Mouse (Mus musculus) cerebellum, postnatal 14 days (tissue): ENCODE data around the gene Drd1.

Source experiments
- DNase-seq, 2 experiments: peaks; one replicate each; pipeline ENCODE4 v3.0.0; 2021; ENCODE audit warnings: mixed read lengths in 2 of 2

The Drd1 gene

GRCm38 (mm10) chr13:54055448-54055861 lies at the start of gene Drd1:
TSS of gene Drd1 (minus strand) at chr13:54055705.
- DNase-seq, result peak; percentile 90 to 91

- no peak for DNase-seq
Measured at GRCm38 (mm10) chr13:54103866-54104265, 48.4 kb upstream of the Drd1 start.

DNA sequence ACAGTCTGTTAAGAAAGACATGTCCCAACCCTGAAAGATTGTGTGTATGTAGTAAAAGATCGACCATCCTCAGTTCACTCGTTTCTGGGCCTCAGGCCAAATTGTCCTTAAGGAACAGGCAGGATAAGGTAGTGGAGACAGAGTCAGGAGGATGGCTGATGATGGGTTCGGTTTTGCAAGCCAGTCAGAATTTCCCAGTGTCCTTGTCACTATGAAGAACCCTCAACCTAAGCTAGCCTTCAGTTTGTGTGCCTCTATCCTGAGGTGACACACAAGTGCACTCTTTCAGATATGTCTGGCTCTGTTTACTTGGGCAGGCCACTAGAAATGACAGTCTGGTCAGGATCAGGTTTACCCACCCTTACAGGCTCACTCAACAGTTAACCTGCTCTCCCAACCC lies 47.8 kb upstream of the Drd1 start:
- DNase-seq, result no peak

- no peak for DNase-seq
Measured at GRCm38 (mm10) chr13:54102061-54102460, 46.6 kb upstream of the Drd1 start.

DNA sequence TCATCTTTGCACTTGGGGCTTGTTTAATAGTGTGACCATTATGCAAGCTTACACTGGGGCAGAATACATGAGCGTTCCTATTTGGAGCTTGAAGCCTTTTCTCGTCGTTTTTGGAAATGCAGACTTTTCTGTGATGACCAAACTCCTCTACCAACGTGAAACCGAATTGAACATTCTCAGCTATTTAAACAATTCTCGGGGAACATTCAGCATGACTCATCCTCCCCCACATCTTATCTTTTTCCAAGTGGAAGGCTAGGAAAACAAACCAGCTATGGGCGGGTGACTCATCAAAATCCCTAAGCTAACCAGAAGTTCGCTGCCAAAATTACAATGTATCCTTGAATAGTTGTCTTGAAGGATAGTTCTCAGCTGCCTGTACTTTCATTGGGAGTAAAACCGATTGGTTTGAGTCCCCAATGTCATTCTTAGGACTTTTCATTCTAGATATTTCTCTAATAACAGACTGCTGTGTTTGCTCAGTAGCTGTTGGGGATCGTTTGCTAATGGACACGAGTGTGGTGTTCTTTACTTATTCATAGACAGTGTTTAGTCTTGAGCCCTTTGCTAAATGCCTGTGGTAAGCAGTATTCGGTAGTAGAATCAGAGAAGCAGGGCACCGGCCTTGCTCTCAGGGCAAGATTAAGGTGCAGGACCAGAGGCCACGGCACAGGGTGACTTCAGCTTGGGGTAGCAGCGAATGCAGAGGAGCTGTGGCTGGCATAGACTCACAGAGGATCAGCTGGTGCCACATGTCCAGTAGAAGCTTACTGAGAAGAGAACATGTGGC lies 45.7 kb upstream of the Drd1 start:
- no peak for DNase-seq

GRCm38 (mm10) chr13:54097797-54098196 lies 42.3 kb upstream of the Drd1 start:
- DNase-seq, result no peak

- DNase-seq, result no peak
Measured at GRCm38 (mm10) chr13:54097227-54097626, 41.7 kb upstream of the Drd1 start.

- no peak for DNase-seq
Measured at GRCm38 (mm10) chr13:54095721-54096120, 40.2 kb upstream of the Drd1 start.

DNA sequence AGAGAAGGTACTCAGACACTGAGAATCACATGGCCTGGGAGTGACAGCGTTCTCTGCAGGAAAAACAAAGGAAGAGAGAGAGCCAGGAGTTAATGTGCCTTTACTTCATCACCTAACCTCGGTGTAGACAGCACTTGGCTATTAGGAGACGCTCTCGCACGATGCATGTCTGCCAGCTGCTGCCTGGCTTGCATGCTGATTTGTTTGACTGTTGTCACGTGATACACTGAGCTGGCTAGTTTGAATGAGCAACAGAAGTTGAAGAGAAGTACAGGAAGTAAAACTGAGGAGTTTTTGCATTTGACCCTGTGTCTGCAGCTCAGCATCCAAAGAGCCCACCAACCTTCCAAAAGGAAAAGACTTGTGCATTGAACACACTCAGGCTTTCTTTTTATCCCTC lies 39.5 kb upstream of the Drd1 start:
- no peak for DNase-seq

- no peak for DNase-seq
Measured at GRCm38 (mm10) chr13:54094349-54094748, 38.8 kb upstream of the Drd1 start.

DNA sequence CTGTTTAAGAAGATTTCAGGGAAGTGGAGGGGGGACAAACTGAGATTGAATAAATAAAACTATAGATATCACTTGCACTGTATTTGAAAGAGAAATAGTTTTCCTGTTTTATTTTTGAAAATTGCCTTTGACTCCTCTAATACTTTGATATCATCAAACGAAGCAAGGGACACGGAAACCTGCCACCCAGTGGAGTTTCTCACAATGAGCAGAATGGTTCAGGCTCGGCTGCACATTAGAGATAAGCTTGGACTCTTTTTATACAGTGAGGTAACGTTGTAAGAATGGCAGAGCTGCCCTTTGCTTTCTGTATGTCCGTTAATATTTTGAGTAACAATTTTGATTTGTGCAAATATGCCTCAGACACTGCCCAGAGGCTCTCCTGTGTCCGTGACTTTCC lies 36.2 kb upstream of the Drd1 start:
- DNase-seq, result no peak

GRCm38 (mm10) chr13:54085266-54085665 lies 29.8 kb upstream of the Drd1 start:
- DNase-seq, result no peak

DNA sequence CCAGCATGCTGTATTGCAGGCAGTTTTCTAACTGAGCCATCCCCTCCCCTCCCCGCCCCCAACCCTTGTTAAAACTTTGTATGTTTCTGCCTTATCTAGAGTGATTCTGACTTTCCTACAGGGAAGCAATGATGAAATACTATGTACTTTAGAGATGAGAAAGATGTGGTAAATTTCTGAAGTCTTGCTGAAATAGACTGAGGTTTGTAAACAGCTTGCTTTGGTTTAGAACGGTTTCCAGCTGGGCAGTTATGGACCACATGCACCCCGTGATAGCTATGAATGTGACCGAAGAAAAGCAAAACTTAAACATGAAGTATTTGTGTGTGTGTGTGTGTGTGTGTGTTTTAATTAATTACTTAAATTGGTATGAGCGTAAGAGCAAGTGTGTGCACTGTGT lies 29.3 kb upstream of the Drd1 start:
- no peak for DNase-seq

DNA sequence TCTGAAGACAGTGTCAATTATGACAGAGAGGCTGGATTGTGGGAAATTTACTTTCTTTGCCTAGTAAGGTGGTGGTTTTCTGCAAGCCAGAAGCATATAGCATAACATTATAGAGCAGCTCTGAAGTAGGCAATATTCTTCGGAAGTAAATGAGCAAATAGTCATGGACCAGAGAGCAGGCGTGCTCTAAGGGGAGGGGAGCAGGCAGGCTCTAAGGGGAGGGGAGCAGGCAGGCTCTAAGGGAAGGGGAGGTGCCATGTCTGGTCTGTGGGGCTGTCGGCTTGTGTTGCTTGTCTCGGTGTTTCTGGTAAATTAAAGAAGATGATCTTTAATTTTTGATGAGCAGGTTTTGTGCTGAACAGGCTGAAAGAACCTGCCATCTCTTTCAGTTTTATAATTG lies 28.7 kb upstream of the Drd1 start:
- no peak for DNase-seq

- no peak for DNase-seq
Measured at GRCm38 (mm10) chr13:54082946-54083345, 27.4 kb upstream of the Drd1 start.

- no peak for DNase-seq
Measured at GRCm38 (mm10) chr13:54080785-54081184, 25.3 kb upstream of the Drd1 start.

DNA sequence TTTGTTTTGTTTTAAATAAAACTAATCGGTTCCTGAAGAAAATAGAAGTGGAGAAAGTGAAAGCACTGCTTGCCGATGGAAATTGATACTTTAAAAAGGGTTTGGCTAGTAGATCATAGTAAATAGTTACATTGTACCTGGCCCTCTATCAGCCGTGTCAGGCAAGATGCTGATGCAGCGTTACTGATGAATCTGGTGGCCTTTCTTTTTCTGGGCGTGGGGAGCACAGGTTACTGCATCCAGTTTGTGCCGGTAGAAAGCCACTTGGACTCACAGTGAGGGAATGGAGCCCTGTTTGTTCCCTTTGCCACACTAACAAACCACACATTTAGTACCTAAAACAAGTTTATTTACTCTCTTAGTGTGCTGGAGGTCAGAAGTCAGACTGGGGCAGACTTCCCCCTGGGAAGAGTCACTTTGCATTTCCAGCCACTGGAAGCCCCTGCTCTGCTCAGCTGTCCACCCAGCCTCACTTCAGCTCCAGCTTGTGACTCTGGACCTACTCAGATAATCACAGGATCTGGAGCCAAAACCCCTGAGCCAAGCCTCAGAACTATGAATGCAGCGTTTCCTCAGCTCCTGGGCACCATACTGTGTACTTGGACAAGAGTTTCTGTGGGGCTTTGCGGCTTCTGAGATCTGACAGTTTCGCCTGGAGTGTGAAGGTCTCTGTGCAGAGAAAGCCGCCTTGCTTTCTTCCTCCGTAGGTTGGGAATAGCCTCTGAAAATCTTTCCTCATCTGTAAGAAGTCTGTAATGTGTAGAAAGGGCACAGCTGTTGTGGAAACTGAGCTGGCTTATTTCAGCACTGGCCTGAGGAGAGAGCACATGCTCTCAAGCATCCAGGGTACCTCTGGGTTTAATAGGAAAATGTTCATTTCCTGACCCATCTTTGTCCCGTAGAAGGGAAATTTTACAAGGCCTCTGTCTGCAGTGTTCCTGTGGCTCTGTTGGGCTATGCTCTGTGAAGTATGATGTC lies 24.6 kb upstream of the Drd1 start:
- DNase-seq, result peak in 1 of 2 experiments; percentile 16

GRCm38 (mm10) chr13:54077470-54078174 lies 22.1 kb upstream of the Drd1 start:
- DNase-seq, result no peak

GRCm38 (mm10) chr13:54076762-54077460 lies 21.4 kb upstream of the Drd1 start:
- DNase-seq, result no peak

- DNase-seq, result no peak
Measured at GRCm38 (mm10) chr13:54076051-54076450, 20.5 kb upstream of the Drd1 start.

- no peak for DNase-seq
Measured at GRCm38 (mm10) chr13:54075416-54075815, 19.9 kb upstream of the Drd1 start.

DNA sequence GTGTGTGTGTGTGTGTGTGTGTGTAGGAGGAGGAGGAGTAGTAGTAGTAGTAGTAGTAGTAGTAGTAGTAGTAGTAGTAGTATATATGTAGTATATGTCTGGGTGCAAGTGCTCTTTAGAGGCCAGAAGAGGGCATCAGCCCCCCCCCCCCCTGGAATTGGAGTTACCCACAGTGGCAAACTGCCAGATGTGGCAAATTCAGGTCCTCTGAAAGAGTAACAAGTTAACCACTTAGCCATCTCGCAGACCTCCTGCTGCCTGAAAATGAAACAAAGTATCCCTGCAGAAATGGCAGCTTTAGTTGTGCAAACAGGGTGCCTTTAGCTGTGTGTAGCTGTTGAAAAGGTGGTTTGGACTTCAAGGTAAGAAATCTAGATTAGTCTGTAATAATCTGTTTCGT lies 18.0 kb upstream of the Drd1 start:
- DNase-seq, result peak in 1 of 2 experiments; percentile 21
